Mouse (Mus musculus): Measurements from ENCODE around the gene Pgpep1l.
A peak's percentile ranks its signal among the peaks of the same experiment; 100 is the strongest.
"Not testable (repeated sequence)": the region's sequence is repeated elsewhere in the genome, so short reads cannot be mapped to it uniquely, and the experiment has no call there.

Pgpep1l gene

DNA sequence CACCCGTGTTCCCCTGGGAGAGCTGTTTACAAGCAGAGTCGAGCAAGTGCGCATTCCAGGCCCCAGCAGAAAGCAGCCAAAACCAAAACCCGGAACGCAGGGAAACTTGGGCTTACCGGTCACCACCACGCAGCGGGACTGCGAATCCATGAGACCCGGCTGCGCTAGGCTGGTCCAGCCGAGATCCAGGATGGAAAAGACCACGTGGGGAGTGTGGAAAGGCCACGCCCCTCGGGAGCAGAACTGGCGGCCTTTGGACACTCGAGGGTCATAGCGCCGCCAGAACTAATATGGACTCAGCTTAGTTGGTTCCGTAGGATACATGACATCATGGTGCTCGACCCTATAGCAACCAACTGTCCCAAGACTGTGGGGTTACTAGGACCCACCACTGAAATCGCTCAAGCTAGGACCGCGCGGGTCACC is at the start of gene Pgpep1l:
Gene Pgpep1l (minus strand): TSS at position 206 of the 426 bp plus-strand sequence.
- peak; percentile 4 for DNase-seq (ENCODE audit: low spot score)

DNA sequence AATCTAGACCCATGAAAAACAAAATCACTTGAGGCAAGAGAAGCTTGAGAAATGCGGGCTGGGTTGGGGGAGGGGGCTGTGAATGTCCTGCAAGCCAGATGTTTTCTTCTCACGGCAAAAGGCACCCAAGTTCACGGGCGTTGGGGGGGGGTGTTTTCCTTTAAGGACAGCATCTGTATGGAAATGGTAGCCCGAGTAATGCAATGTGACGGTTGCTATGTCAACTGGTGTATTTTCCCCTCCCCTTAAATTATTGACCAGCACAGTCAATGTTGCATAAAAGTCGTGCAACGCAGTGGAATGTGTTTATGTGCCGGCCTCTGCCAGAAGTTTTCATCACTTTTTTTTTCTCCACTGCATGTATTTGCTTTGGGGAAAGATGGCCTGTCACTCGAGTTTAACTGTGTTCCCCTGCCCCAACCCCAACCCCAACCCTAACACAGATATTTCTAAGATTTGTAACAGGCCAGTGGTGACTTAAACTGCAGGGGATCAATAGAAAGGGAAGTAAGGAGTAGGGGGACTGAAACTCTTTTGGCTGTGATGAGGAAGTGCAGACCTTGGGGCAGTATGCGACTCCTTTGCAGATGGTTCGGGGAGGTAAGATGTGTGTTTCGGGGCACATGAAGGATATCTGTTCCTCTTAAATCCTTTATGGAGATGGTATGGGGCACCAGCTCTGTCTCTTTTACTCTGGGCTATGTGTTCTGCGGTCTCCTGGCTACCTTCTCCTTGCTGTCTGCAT is 49.2 kb upstream of the Pgpep1l start:
- no peak for DNase-seq (ENCODE audit: low spot score)

GRCm38 (mm10) chr7:68312395-68312794 is 48.4 kb upstream of the Pgpep1l start:
- no peak for DNase-seq (ENCODE audit: low spot score)

GRCm38 (mm10) chr7:68311469-68311868 is 47.4 kb upstream of the Pgpep1l start:
- no peak for DNase-seq (ENCODE audit: low spot score)

DNA sequence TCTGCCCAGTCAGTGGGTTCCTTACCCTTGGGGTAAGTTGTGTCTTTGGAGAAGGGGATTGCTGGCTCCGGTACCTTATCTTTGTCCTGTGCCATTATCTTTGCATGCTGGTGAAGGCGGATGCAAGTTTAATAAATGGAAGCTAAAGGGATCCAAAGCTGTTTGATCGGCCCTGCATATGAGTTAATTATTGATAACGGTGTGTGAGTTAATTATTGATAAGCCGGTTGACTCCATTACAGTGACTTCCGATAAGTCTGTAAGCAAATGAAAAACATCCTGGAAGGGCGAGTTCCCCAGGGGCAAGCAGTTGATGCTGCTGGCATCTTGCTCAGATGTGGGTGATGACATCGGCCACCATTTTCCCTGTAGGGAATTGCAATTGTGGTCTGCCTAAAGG is 42.7 kb upstream of the Pgpep1l start:
- no peak for DNase-seq (ENCODE audit: low spot score)

- DNase-seq (ENCODE audit: low spot score) = no peak
Observed at GRCm38 (mm10) chr7:68305781-68306575, 41.9 kb upstream of the Pgpep1l start.

DNA sequence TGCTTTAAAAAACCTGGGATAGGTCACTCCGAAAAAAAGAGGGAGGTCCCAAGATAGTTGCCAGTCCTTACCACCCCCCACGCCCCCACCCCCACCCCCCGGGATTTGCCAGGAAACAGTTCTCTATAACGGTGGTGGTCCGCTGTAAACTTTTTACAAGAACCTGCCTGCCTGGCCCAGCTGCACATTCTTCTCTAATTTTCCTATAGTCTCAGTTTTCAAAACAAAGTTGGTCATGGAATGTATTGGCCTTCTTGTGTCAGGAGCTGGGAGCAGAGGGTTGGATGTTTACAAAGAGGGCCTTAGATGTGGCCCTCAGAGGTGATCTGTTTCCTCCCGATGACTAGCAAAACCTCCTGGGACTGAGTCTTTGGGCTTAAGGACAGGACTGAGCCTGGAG is 39.7 kb upstream of the Pgpep1l start:
- DNase-seq (ENCODE audit: low spot score) = no peak

GRCm38 (mm10) chr7:68302586-68303433 is 38.8 kb upstream of the Pgpep1l start:
- DNase-seq (ENCODE audit: low spot score) = peak; percentile 17

GRCm38 (mm10) chr7:68301160-68301559 is 37.1 kb upstream of the Pgpep1l start:
- DNase-seq (ENCODE audit: low spot score) = no peak

GRCm38 (mm10) chr7:68298381-68299076 is 34.5 kb upstream of the Pgpep1l start:
- DNase-seq (ENCODE audit: low spot score) = no peak

GRCm38 (mm10) chr7:68296487-68296886 is 32.5 kb upstream of the Pgpep1l start:
- DNase-seq (ENCODE audit: low spot score) = no peak

DNA sequence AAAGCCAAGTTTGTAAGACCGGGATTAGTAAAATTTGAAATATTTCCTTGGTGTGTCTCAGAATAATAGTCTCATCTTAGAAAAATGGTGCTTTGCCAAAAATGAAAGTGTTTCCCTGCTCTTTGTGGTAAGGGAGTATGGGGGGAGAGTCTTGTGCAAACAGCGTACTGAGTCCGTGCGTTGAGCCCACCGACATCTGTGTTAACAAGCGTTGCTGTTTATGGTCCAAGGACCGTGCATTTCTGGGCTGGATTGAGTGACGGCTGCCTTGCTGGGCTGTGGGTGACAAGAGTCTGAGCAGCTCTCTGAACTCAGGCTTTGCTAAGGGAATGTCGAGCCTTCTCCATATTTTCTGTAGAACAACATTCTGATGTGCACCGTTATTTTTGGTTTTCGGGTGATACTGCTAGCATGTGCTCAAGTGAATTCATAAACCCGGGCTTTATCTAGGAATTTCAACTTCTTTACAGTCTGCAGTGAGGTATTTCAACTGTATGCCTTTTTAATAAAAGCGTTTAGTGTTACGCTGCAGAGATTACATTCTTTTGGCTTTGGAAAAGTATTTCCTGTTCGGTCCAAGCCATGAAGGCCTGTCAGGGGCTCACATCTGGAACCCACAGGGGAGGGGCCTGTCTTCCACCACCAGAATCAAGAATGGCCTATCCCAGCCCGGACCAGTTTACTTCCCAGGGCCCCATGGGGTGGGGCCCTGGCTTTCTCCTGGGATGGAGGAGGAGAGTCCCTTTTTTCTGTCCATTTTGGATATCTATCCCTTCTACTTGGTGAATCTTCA is 30.2 kb upstream of the Pgpep1l start:
- DNase-seq (ENCODE audit: low spot score) = no peak

- no peak for DNase-seq (ENCODE audit: low spot score)
Observed at GRCm38 (mm10) chr7:68291603-68292002, 27.6 kb upstream of the Pgpep1l start.

DNA sequence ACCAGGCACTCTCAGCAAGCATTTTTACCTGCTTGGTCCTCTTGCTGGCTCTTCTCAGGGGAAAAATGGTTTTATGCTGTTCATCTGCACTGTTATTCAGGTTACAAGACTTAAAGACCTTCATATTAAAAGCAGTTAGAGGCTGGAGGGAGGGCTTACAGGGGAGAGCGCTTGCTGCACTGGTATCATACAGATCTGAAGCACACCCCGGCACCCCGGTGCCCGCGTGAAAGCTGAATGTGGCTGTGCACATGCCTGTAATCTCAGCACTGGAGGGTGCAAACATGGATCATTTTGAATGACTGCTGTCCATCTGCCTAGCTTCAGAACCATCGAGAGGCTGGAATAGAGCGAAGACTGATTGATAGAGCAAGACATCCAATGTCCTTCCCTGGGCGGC is 25.0 kb upstream of the Pgpep1l start:
- no peak for DNase-seq (ENCODE audit: low spot score)

DNA sequence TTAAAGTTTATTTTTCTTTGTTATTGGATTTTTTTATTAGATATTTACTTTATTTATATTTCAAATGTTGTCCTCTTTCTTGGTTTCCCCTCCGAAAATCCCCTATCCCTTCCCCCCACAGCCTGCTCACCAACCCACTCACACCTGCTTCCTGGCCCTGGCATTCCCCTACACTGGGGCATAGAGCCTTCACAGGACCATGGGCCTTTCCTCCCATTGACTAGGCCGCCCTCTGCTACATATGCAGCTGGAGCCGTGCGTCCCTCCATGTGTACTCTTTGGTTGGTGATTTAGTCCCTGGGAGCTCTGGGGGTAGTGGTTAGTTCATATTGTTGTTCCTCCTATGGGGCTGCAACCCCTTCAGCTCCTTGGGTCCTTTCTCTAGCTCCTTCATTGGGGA is 24.0 kb upstream of the Pgpep1l start:
- not testable (repeated sequence) for DNase-seq (ENCODE audit: low spot score)

DNA sequence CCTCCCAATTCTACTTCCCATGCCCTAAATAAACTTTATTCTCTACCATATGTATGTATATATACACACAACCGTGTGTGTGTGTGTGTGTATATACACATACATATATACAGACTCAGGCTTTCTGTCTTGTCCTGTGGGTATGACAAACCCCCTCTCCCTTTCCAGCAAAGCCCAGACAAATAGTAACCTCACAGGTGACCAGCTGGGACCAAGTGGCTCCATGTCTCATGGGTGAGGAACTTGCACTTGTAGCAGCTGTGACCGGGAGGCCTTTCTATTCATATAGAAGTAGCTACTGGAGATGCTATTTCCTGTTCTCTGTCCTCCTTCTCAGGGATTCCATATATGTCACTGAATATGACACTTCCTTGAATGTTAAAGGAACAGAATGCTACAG is 23.5 kb upstream of the Pgpep1l start:
- DNase-seq (ENCODE audit: low spot score) = no peak

DNA sequence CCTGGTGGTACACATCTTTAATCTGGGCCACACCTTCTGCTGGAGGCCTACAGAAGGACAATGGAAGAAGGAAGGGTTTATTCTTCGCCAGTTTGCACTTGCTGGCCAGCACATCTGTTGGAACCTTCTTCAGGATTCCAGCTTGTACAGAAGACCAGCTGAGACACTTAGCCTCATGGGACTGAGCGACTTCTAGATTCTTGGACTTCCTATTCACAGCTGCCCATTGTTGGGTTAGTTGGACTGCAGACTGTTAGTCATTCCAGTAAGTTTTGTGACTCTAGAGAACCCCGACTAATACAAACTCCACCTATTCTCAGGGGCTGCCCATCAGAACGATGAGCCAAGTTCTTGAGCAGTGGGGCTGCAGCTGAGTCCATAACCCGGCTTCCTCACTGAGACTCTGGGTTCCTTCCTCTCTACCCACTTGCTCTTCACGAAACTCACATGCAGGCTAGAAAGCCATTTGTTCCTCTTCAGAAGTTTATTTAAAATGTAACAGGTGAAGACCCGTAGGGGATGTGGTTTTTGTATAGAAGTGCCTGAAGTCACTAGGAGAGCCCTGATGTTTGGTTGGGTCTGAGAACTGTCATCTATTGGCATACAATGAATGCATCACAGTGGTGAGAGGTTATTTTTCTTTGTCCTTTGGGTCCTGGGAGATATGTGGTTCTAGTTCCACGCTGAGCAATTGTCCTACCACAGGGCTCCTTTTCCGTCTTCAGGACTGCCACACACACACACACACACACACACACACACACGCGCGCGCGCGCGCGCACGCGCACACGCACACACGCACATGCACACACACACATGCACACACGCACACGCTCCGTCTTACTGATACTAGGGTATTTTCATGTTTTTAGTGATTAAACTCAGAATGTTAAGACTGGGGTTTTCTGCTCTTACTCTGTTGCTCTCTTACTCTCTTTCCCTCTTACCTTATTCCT is 22.8 kb upstream of the Pgpep1l start:
- no peak for DNase-seq (ENCODE audit: low spot score)

GRCm38 (mm10) chr7:68285851-68286298 is 21.8 kb upstream of the Pgpep1l start:
- DNase-seq (ENCODE audit: low spot score) = no peak

DNA sequence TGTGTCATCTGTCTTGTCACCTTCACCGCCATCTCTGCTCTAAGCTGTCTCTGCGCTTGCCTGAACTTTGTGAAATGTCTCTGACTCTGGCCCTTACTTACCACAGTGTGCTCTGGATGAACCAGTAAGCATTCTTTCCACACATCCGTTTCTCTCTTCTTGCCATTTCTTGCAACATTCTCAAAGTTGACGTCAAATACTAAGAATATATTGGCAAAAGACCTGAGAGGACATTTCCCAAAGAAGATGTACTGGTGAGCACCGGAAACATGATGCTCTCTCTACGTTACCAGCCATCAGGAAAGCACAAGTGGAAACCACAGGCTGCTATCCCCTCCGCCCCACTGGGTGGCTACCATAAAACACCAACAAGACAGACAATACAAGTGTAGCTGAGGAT is 19.7 kb upstream of the Pgpep1l start:
- DNase-seq (ENCODE audit: low spot score) = no peak

DNA sequence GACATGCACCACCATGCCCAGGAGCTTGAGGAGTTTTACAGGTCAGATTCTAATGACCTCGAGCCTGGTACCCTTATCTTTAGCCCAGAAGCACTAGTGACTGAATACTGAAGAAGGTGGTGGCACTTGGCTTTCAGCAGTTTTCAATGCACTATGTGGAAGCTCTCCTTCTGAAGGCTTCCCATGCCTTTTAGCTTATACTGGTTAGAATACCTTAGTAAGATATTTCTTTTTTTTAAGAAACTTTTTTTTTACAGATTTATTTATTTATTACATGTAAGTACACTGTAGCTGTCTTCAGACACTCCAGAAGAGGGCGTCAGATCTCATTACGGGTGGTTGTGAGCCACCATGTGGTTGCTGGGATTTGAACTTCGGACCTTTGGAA is 19.1 kb upstream of the Pgpep1l start:
- not testable (repeated sequence) for DNase-seq (ENCODE audit: low spot score)
